Mouse (Mus musculus): ENCODE data around the gene Ace3.

Ace3 gene

DNA sequence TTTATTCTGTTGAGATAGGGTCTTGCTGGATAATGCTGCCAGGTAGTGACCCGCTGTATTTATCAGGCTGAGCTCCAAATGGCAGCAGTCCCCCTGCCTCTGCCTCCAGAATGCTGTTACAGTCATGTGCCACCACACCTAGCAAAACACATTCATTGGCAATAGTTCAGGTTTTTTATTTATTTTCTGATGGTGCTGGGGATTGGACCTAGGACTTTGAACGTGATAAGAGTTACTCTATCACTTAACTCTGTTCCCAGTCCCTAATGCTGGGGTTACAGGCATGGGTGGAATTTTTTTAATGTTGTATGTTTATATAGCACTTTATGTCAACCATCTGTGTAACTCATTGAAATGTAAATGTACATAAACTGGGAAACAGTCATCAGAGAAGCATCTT is 59.4 kb downstream of the Ace3 start:
- ChIA-PET CTCF (interaction anchor here in 1 of 4 experiments (0.6 kb wide), 1 partner anchor 89 kb away, joined by 9 read pairs; no protein-coding TSS in a partner anchor), POLR2A (no interaction called here)

DNA sequence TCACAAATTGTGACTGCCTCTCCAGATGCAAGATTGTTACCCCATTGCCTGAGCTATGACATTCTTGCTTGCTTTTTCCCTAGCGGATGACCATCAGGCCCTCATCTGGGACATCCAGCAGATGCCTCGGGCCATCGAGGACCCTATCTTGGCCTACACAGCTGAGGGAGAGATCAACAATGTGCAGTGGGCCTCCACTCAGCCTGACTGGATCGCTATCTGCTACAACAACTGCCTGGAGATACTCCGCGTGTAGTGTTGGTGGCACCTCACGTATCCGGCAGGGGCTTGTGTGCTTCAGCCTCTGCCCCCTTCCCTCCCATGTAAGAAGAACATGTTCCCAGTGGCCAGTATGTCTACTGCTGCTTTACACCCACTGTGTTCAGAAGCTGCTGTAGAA is 60.1 kb downstream of the Ace3 start:
- CTCF ChIA-PET = interaction anchor here in 1 of 4 experiments (0.6 kb wide), 1 partner anchor 27 kb away, joined by 3 read pairs; no protein-coding TSS in a partner anchor
- POLR2A ChIA-PET = no interaction called here

All from embryonic stem cell, embryonic (primary cell).